Mouse (Mus musculus): ENCODE measurements around the gene Kcnj9.

- TF ChIP-seq CTCF (IDR thresholded peaks at IDR 0.05; ENCODE audit: low read depth): no peak
- no peak for TF ChIP-seq EP300 (IDR thresholded peaks at IDR 0.05; ENCODE audit: low read depth)
Measured at GRCm38 (mm10) chr1:172337411-172338185, 8.5 kb upstream of the Kcnj9 start.

Data from liver, embryonic 14.5 days (tissue).